Mouse (Mus musculus): ENCODE data around the gene Hif3a.

Gene Hif3a

DNA sequence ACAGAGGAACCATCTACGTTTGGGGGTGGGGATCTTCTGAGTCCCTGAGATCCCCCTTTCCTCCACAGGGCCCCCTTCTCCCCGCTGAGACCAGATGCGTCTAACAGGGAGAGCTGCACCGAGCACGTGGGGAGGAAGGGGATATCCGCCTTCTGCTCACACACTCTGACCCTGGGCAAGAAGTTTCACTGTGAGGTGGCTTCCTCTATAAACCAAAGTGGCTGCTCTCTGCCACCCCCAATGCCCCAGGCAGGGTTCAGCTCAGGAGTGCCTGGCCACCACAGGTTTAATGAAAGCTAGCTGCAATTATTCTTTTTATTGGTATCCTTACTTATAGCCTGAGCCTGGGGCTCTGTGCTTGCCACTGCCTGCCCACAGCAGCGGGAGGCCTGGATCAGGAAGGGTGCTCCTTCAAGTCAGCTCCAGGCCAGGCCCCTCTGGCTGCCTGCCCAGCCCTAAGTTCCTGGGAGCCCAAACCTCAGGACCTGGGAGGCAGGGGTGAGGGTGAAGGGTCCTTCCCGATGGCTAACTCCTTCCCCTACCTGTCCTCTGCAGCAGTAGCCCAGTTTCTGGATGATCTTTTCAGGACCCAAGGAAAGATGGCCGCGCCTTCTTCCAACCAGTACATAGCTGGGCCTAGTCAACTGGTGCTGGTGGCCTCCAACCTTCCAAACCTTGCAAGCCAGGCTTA lies 37.3 kb downstream of the Hif3a start:
- in situ Hi-C loops (cut with MboI, MseI): no loop called here

DNA sequence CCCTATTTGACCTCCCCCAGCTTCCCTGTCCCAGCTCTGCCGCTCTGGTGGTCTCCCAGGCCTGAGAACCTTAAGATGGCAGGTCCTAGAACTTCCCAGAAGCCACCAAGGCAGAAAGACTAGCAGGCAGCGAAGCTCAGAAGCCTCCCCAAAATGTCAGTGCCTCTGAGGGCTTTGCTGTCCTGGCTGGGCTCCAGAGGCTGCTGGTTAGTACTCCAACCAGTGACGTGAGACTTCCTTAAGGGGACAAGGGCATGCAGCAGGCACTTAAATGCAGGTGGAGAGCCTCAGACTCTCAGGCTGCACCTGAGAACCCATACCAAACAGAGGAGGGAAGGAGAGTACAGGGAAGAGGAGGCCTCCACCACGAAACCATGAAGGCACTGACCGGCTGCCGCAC lies 38.1 kb downstream of the Hif3a start:
- in situ Hi-C loops (cut with MboI, MseI): no loop called here

DNA sequence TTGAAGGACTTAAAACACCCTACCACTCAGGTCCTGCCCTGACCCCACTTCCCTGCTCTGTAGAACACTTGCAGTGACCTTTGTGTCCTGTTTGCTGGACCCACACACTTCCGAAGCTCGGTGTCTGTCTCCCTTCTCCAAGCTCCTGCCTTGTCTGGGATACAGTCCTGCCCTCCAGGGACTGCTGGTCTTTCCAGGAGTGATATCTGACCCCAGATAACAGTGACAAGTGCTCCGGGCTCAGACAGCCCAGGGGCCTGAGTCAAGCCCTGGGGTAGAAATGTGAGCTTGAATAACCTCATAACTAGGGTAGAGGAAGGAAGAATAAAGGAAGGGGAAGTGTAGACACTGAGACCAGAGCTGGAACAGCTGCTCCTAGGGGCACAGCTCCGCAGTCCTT lies 38.5 kb downstream of the Hif3a start:
- in situ Hi-C loops (cut with MboI, MseI): no loop called here

DNA sequence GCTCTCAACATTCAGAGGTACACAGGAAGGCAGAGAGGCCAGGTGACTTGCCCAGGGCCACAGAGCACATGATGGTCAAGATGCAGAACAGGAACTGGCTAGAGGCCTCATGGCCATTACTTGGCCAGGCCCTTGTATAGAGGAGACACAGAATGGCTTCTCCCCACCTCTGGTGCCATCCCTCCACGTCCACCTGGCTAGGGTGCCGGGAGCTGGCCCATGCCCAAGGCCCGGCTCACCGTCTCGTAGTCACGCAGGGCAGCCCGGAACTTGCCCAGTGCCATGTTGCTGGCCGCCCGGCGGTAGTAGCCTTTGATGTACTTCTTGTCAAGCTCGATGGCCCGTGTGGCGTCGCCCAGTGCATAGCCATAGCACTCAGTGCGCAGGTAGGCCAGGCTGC lies 40.1 kb downstream of the Hif3a start:
- in situ Hi-C loops (cut with MboI, MseI): no loop called here

DNA sequence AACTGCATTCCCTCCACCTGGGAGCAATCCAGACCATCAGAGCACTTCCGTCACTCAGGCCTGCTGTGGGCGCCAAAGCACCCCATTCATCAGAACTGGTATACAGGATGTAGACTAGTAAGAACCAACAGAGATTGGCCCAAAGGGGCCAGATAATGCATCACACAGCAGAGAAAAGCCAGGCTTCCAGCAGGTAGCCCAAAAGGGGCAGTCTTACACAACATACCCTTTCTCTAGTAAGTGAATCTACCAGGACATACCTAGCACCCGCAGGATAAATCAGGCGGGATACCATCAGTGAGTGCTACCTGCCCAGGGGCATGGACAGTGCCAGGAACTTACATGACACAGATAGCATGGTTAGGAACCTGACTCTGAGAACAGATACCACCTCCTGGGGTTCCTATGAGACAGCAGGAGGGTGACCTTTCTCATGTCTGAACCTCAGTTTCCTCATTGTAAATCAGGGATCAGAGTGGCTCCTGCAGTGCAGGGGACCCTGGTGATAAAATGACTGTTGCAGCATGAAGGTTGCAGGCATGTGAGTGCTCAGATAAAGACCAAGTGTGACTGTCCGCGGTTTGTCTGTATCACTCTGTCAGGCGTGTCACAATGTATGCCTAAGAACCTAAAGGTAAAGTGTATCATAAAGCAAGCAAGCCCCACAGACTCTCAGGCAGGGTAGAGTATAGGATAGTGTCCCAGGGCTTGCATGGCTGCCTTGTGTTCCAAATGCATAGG lies 42.6 kb downstream of the Hif3a start:
- in situ Hi-C loops (cut with MboI, MseI): no loop called here

DNA sequence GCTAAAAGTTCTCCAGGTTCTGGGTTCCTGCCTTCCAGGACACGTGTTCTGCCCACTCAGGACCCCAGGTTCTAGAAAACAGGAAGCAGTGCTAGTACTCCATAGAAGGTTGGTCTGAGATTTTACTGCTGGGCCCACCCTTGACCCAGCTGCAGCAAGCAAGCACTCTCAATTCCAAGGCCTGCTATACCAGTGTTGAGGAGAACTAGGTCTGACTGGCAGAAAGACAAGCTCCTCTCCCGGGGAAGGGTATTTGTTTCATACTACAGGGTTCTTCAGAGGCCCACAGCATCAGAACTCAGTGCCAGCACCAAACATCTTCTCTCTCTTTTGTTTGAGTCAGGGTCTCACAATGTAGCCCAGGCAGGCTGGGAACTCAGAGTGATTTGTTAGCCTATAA lies 44.3 kb downstream of the Hif3a start:
- in situ Hi-C loops (cut with MboI, MseI): no loop called here

DNA sequence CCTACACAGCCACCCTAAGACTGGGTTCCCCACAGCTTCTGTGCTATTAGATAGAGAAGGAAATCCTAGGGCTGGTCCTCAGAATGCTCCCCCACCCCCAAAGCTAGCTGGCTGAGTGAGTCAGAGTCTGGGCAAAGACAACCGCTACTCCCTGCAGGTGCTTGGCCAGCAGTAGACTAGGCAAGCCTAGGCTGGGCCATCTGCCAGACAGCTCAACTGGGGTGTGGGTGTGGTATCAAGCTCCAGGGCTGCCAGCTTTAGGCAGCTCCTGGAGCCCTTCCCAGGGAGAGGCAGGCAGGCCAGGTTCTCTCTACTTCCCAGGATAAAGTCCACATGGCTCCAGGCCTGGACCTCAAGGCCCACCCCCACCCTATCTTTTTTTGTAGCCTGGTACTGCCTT lies 45.2 kb downstream of the Hif3a start:
- in situ Hi-C loops (cut with MboI, MseI): no loop called here

DNA sequence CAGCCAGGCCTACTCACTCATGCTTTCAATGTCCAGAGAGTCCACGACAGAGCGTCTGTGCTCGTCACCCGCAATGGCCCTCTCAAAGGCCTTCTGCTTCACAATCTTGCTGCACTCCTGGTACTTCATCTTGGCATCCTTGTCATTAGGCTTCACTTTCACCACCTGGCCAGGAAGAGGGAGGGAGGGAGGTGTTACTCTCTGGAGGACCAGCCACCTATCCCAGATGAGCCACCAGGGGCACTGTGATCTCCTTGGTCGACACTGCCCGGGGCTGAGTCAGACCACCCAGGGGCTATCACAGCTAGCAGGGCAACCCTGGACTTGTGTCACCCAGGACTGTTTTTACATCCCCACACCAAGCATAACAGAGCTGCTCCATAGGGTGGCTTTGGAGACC lies 46.8 kb downstream of the Hif3a start:
- in situ Hi-C loops (cut with MboI, MseI): no loop called here

DNA sequence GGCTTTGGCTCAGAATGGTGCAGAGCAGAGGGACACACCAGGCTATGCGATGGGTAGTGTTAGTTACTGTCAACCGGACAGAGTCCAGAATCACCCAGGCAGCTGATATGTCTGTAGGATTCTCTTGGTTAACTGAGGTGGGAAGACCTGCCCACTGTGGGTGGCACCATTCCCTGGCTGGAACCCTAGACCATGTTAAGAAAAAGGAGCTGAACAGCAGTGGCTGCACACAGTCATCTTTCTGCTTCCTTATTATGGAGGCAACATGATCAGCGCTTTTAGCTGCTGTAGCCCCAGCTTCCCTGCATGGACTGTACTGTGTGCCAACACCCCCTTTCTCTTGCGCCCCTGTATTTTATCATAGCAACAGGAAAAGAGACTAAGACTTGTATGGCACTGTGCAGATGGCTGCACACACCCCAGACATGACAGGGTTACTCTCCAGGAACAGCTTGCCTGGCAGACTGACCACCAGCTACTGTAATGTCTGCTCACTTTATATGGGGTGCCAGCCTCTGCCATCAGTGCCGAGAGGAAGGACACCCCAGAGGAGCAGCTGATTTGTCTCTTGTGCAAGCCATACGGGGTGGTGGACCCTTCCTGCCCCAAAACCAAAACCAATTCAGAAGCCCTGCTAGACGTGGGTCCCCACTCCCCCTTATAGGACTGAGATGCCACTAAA lies 50.2 kb downstream of the Hif3a start:
- in situ Hi-C loops (cut with MboI, MseI): no loop called here

DNA sequence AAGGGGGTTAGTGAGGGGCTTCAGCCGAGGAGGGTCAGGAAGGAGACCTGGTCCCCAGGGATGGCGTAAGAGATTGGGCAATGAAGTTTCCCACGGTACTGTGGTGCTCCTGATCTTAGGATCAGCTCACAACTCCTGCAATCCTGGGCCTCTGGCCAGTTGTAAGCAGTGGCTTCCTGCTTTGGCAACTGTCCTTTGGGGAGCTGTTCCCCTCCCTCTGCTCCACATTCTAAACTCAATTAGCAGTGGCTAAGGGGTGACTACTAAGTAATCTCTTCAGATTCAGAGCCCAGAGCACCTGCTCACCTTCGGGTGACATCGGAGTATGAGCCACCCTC lies 52.2 kb downstream of the Hif3a start:
- in situ Hi-C loops (cut with MboI, MseI): no loop called here

DNA sequence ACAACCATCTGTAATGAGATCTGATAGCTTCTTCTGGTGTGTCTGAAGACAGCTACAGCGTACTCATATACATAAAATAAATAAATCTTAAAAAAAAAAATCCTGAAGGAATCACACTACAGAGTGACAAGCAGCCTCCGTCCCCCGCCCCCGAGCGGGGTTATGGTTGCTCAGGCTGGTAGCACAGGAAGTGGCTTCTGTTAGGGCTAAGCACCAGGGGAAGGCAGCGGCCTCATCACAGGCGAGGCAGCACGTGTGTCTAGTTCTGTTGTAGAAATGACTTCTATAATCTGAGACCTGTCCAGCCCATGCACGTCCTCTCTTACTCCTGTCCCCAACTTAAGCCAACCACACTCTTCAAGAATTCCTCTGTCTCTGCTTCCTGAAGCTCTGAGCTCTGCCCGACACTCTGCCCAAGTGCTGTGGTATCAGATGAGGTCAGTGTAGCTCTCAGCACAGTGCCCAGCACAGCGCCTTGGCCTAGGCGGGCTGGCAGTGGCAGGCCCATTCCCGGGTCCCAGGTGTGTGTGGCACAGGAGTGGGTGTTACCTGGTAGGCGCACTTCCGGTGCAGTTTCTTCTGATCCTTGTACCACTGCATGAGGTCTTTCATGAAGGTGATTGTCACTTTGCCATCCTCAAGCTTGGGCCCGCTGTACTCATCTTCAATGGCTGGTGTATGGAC lies 52.8 kb downstream of the Hif3a start:
- in situ Hi-C loops (cut with MboI, MseI): no loop called here

DNA sequence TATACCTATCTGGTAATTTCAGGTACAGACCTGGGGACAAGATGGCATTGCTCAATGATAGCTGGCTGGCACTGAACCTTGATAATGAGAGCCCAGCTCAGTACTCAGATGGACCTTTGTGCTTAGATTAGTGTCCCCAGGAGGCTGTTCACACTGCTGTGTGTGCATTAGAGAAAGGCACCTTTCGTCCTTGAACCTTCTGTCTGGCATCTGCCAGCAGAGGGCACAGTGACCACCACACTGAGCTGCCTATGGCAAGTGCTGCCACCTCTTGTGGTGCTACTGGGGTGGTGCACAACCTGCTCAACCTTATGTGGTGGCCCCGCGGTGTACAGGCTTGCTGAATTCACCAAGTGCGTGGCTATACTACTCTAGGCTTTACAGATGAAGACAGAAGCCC lies 54.9 kb downstream of the Hif3a start:
- in situ Hi-C loops (cut with MboI, MseI): no loop called here

DNA sequence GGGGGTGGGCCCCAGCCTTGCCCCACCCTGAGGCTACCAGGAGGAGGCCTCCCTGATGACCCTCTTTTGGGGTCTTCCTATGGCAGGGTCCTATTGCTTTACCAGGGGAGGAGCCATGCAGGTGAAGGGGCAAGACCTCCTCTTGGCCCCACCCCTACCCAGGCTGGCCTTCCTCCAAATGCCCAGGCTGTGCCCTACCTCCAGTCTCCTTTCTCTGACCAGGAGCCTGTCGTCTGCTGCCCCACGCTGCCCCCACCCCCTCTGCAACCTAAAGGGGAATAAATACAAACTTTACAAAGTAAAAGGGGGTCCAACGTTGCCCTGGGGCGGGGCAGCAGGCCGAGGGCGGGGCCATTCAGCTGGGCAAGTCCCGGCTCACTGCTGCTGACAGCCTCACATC lies 57.5 kb downstream of the Hif3a start:
- in situ Hi-C loops (cut with MboI, MseI): no loop called here

DNA sequence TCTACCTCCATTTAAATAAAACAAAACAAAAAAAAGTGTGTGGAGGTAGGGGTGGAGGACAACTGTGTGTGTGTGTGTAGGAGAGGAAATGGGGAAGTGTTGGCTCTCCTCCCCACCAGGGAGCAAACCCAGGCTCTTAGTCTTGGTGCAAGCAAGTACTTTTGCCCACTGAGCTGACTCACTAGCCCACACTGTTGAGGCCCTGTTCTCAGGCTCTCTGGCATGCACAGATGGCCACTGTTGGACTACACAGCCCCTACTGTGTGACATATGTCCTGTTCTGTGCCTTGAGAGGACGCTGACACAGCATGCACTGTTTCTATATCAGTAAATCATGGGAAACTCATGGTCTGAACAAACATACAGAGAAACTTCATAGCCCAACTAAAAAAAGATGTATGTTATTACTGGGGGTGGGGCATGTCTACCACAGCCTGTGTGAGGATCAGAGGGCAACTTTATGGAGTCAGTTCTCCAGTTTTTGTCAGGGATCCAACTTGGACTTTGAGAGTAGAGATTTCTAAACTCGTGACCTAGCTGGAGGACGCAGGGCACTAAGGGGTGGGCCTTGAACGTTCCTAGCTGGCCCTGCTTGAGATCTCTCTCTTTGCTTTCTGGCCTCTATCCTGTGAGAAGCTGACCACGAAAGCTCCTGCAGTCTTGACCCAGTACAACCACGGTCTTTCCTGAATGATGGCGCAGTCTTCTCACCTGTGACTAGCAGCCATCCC lies 58.8 kb downstream of the Hif3a start:
- in situ Hi-C loops (cut with MboI, MseI): no loop called here

DNA sequence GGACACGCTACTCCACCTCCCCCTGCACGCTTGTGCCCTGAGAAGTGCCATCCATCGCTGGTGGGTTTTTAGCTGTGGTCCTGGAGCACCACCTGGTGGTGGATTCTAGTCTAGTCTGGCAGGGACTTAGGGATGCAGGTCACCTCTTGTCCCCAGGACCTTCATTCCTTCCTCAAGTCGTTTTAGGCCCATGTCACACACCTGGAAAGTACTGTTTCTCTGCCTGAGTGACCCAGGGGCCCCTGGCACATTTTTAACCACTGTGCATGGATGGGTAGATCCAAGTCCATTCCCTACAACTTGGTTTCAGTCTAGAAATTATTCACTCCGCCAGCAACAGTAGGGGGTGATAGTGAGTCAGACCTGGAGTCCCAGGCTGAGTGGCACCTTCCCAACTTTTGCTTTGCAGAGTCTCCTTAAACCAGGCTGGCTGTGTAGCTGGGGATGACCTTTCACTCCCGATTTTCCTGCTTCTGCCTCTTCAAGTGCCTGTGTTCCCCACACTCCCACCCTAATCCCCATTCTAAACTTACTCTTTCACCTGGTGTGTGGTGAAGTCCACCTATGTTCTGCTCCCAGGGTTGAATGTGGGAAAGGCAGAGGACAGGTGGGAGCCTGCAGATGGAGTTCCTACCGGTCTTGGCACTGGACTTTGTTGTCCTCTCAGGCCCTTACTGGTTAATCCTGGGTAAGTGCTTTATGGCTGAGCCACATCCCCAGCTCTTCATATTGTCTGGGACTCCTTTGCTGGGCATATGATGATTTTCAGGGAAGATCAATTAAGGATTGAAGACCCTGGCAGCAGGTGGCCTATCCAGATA lies 59.6 kb downstream of the Hif3a start:
- in situ Hi-C loops (cut with MboI, MseI): no loop called here

DNA sequence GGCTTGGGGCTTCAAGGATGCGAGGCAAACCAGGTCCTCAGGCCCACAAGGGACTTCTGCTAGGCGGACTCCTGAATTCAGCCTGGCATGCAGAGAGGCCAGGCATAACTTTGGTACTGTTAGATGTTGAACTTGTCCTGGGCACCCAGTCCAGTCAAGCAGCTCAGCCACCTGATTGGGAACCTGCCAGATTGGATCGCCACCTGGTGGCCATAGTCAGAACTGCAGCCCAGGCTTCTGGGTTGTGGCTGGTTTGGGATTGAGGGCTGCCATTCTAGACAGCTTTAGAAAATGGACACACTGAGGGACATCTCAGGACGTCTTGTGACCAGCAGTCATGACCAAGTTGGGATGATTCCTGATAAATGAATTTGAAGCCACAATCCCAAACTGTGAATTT lies 62.6 kb downstream of the Hif3a start:
- in situ Hi-C loops (cut with MboI, MseI): loop anchor here (5.0 kb wide), 1 partner anchor 47 kb away; no protein-coding TSS in a partner anchor

DNA sequence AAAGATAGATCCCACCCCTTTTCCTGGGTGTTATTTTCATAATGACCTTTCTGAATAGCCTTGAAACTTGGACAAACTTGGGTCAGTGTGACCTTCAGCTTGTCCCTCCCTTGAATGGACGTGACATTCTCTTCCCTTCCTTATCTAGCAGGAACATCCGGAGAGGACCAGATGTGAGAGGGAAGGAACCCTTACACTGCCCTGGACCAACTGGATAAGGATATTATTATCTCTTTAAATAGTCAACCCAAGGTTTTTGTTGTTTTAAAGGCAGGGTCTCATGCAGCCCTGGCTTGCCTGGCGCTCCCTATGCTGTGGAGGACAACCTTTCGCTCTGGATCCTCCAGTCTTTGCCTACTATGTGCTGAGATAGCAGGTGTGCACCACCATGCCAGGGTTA lies 63.0 kb downstream of the Hif3a start:
- in situ Hi-C loops (cut with MboI, MseI): loop anchor here (5.0 kb wide), 1 partner anchor 47 kb away; no protein-coding TSS in a partner anchor

DNA sequence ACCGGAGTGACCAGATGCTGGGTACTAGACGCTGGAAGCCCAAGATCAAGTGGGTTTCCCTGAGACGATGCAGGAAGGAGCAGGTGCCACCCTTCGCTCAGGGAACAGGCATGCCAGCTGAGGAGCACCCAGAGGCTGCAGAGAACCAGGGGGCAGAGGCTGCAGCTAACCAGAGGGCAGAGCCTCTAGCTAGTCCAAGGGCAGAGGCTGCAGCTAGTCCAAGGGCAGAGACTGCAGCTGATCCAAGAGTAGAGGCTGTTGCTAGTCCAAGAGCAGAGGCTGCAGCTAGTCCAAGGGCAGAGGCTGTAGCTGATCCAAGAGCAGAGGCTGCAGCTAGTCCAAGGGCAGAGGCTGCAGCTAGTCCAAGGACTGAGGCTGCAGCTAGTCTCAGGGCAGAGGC lies 66.9 kb downstream of the Hif3a start:
- in situ Hi-C loops (cut with MboI, MseI): loop anchor here (5.0 kb wide), 1 partner anchor 43 kb away; no protein-coding TSS in a partner anchor

DNA sequence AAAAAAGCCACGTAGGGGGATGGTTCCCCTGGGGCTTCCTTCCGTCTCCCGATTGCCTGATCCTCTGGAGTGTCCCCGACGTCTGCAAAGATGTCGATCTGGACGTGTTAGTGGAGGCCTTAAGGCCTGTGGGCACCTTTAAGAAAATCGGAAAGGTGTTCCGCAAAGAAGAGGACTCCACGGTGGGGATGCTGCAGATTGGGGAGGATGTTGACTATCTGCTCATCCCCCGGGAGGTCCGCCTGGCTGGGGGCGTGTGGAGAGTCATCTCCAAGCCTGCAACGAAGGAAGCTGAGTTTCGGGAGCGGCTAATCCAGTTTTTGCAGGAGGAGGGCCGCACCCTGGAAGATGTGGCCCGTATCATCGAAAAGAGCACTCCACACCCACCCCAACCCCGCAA lies 67.8 kb downstream of the Hif3a start:
- in situ Hi-C loops (cut with MboI, MseI): no loop called here

DNA sequence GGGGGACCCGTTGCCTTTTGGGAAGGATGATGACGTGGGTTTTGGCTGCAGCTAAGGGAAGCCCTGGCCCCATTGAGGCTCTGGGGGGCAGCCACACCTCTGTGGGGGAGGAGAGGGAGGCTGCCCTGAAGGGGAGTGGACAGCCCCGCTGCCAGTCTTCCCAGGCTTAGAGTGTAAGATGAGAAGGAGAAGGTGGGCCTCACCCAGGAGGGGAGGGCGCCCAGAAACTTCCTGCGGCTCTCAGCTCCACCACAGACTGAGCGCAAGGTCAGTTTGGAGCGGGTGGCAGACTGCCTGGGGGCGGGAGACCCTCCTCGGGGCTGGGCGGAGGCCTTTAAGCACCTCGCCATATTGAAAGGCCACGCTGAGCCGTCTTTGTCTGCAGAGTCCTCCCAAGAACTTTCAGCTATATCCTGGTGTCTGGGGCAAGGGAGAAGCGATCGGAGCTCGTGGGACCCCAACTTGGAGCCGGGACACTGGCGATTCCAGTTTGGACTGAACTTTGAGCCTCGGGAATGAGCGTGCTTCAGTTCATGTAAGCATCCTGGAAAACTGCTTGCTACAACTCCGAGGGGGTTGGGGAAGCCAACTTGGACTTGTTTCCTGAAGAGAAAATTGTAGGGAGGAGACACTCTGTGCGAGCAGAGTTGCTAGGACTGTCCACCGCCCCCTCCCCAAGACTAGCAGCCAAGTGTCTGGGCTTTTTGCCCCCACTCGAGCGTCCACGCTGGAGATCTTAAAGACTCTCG lies 68.4 kb downstream of the Hif3a start:
- in situ Hi-C loops (cut with MboI, MseI): no loop called here

Measured in regulatory T cell (primary cell).